Mouse (Mus musculus): ENCODE measurements at regions not wholly inside any gene's neighbourhood (a gene's known extent, or its start where the extent isn't known, plus 50 kb on each side); places are given as distances from the start of the nearest gene placed in this dataset.

DNA sequence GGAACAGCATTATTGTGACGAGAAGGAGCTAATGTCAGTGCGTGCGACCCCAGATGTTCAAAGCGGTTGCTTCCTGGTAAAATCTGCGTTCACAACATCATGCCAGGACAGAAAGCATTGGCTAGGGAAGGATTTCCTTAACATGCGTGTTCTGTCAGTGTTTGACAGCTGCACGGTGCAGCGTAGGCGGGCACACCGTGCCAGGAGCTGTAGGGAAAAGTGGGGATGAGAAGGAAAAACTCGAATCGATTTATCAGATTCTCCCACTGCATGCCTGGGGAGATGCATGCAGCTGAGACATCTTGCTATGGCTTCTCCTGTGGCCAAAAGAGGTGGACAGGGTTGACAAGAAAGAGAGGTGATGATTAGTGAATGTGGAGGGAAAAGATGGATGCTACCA lies 311.2 kb downstream of the Cenpc1 start:
- Histone ChIP-seq H3K4me3 (replicated peaks; ENCODE audit: low read length) (no peak overlapping the region), H3K27ac (replicated peaks; ENCODE audit: low read depth, low read length) (no peak overlapping the region), H3K9ac (ENCODE audit: low read depth, low read length, severe bottlenecking) (no peak overlapping the region), H3K4me1 (ENCODE audit: control insufficient read depth, insufficient read depth, low read length) (peaks cover 3% of the 10 kb centered on the region; the same call in 1 of the 2 replicates), H3K36me3 (ENCODE audit: control insufficient read depth, insufficient read depth, low read length) (no peaks in the 10 kb centered on the region), H3K4me2 (replicated peaks; ENCODE audit: low read depth, low read length, severe bottlenecking) (no peak overlapping the region), H3K27me3 (ENCODE audit: control insufficient read depth, insufficient read depth, low read length) (no peaks in the 10 kb centered on the region), H3K9me3 (ENCODE audit: control insufficient read depth, low read length) (no peaks in the 10 kb centered on the region)
- DNase-seq (ENCODE audit: low spot score) (no peak), ATAC-seq (ENCODE audit: low FRiP score, low read depth) (no peak)
- no peak for TF ChIP-seq POLR2A (IDR thresholded peaks at IDR 0.05; ENCODE audit: borderline replicate concordance, extremely low read depth, insufficient read depth, insufficient read length)
- 69% methylated on average over 12 of the region's 12 CpGs for WGBS

DNA sequence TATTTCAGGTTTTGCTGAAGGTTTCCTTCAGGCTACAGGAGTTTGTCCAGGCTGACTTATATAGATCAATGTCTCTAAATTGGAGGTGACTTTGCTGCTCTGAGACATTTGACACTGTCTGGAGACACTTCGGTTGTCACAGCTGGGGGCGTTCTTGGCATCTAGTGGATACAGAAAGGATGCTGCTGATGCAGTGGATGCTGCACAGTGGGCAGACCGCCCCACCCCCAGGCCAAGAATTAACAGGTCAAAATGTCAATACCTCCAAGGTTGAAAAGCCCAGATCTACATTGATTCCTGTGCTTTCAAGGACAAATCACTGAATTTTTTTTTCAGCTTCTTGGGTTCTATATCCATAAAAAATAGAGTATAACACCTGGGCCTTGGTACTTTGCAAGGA lies 312.3 kb downstream of the Cenpc1 start:
- ATAC-seq (ENCODE audit: low FRiP score, low read depth) (no peak), DNase-seq (ENCODE audit: low spot score) (no peak)
- H3K27ac ChIP-seq (replicated peaks; ENCODE audit: low read depth, low read length): no peak overlapping the region
- no peak overlapping the region for H3K9ac ChIP-seq (ENCODE audit: low read depth, low read length, severe bottlenecking)
- no peaks in the 10 kb centered on the region for H3K27me3 ChIP-seq (ENCODE audit: control insufficient read depth, insufficient read depth, low read length)
- H3K4me3 ChIP-seq (replicated peaks; ENCODE audit: low read length): no peak overlapping the region
- H3K9me3 ChIP-seq (ENCODE audit: control insufficient read depth, low read length): no peaks in the 10 kb centered on the region
- H3K4me2 ChIP-seq (replicated peaks; ENCODE audit: low read depth, low read length, severe bottlenecking): no peak overlapping the region
- WGBS: 59% methylated on average over 3 of the region's 3 CpGs
- H3K36me3 ChIP-seq (ENCODE audit: control insufficient read depth, insufficient read depth, low read length): no peaks in the 10 kb centered on the region
- TF ChIP-seq POLR2A (IDR thresholded peaks at IDR 0.05; ENCODE audit: borderline replicate concordance, extremely low read depth, insufficient read depth, insufficient read length): no peak
- peaks cover 3% of the 10 kb centered on the region; the same call in 1 of the 2 replicates for H3K4me1 ChIP-seq (ENCODE audit: control insufficient read depth, insufficient read depth, low read length)

DNA sequence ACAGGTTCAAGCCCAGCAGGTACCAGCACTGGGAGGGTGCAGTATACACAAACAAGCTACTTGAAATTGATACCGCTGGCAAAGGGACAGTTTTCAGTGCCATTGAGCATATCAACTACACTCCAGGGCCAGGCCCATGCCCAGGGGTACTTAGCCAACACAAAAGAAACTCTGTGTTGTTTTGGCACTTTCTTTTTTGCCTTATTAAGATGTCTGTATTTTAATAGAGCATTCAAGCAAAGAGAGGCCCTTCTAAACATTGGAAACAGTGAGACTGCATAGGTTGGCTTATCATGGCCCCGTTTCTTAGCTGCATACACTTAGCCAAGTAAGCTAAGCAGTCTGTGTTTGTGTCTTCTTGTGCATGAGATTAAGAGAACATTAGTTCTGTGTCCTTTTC lies 313.7 kb downstream of the Cenpc1 start:
- Histone ChIP-seq H3K27ac (replicated peaks; ENCODE audit: low read depth, low read length) (no peak overlapping the region), H3K9ac (ENCODE audit: low read depth, low read length, severe bottlenecking) (no peak overlapping the region), H3K4me3 (replicated peaks; ENCODE audit: low read length) (no peak overlapping the region), H3K4me2 (replicated peaks; ENCODE audit: low read depth, low read length, severe bottlenecking) (no peak overlapping the region), H3K27me3 (ENCODE audit: control insufficient read depth, insufficient read depth, low read length) (no peaks in the 10 kb centered on the region), H3K4me1 (ENCODE audit: control insufficient read depth, insufficient read depth, low read length) (peaks cover 3% of the 10 kb centered on the region; the same call in 1 of the 2 replicates), H3K9me3 (ENCODE audit: control insufficient read depth, low read length) (no peaks in the 10 kb centered on the region), H3K36me3 (ENCODE audit: control insufficient read depth, insufficient read depth, low read length) (no peaks in the 10 kb centered on the region)
- no peak for DNase-seq (ENCODE audit: low spot score)
- no peak for TF ChIP-seq POLR2A (IDR thresholded peaks at IDR 0.05; ENCODE audit: borderline replicate concordance, extremely low read depth, insufficient read depth, insufficient read length)
- ATAC-seq (ENCODE audit: low FRiP score, low read depth): no peak
- WGBS: 73% methylated on average over 2 of the region's 2 CpGs

DNA sequence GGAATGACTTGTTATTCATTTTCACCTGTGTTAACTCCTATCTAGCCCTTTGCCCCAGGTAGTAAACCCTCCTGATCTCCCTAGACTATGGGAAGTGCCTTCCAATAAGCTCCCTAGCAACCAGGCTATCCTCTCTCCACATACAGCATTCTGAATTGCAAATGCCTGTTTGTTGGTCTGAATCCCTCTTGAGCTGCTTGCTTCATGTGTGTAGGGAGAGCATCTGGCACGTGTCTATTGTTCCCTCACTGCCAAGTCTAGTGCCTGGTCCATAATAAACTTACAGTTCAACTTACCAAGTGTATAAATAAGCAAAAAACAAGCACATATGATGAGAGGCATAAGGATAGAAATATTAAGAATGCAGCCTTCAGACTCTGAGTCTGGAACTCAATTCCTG lies 314.5 kb downstream of the Cenpc1 start:
- Histone ChIP-seq H3K4me1 (ENCODE audit: control insufficient read depth, insufficient read depth, low read length) (peaks cover 3% of the 10 kb centered on the region; the same call in 1 of the 2 replicates), H3K4me3 (replicated peaks; ENCODE audit: low read length) (no peak overlapping the region), H3K36me3 (ENCODE audit: control insufficient read depth, insufficient read depth, low read length) (no peaks in the 10 kb centered on the region), H3K9me3 (ENCODE audit: control insufficient read depth, low read length) (no peaks in the 10 kb centered on the region), H3K9ac (ENCODE audit: low read depth, low read length, severe bottlenecking) (no peak overlapping the region), H3K4me2 (replicated peaks; ENCODE audit: low read depth, low read length, severe bottlenecking) (no peak overlapping the region), H3K27me3 (ENCODE audit: control insufficient read depth, insufficient read depth, low read length) (no peaks in the 10 kb centered on the region), H3K27ac (replicated peaks; ENCODE audit: low read depth, low read length) (no peak overlapping the region)
- no peak for DNase-seq (ENCODE audit: low spot score)
- no peak for TF ChIP-seq POLR2A (IDR thresholded peaks at IDR 0.05; ENCODE audit: borderline replicate concordance, extremely low read depth, insufficient read depth, insufficient read length)
- WGBS: 53% methylated on average over 1 of the region's 1 CpGs
- ATAC-seq (ENCODE audit: low FRiP score, low read depth): no peak

DNA sequence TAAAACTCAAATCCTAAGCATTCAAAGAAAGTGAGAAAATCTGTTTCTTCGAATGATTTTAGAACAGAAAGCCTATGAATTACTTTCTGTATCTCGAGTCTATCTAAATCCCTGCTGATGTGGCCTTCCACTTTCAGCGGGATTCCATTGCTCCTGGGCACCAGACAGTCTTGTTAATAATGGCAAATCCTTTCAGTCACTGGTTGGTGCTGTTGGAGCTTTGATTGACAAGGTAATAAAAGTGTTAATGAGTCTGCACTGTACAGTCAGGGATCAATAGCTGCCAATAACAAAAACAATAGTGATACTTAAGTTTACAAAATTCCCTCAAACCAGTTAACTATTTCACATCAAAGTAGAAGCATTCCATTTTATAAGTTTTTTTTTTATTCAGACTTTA lies 335.8 kb downstream of the Cenpc1 start:
- H3K27me3 ChIP-seq (ENCODE audit: control insufficient read depth, insufficient read depth, low read length): no peaks in the 10 kb centered on the region
- DNase-seq (ENCODE audit: low spot score): no peak
- H3K27ac ChIP-seq (replicated peaks; ENCODE audit: low read depth, low read length): no peak overlapping the region
- H3K4me3 ChIP-seq (replicated peaks; ENCODE audit: low read length): no peak overlapping the region
- TF ChIP-seq POLR2A (IDR thresholded peaks at IDR 0.05; ENCODE audit: borderline replicate concordance, extremely low read depth, insufficient read depth, insufficient read length): no peak
- H3K9ac ChIP-seq (ENCODE audit: low read depth, low read length, severe bottlenecking): no peak overlapping the region
- H3K4me1 ChIP-seq (ENCODE audit: control insufficient read depth, insufficient read depth, low read length): no peaks in the 10 kb centered on the region
- no peak for ATAC-seq (ENCODE audit: low FRiP score, low read depth)
- 35% methylated on average over 3 of the region's 3 CpGs for WGBS
- H3K9me3 ChIP-seq (ENCODE audit: control insufficient read depth, low read length): no peaks in the 10 kb centered on the region
- H3K36me3 ChIP-seq (ENCODE audit: control insufficient read depth, insufficient read depth, low read length): no peaks in the 10 kb centered on the region
- no peak overlapping the region for H3K4me2 ChIP-seq (replicated peaks; ENCODE audit: low read depth, low read length, severe bottlenecking)

DNA sequence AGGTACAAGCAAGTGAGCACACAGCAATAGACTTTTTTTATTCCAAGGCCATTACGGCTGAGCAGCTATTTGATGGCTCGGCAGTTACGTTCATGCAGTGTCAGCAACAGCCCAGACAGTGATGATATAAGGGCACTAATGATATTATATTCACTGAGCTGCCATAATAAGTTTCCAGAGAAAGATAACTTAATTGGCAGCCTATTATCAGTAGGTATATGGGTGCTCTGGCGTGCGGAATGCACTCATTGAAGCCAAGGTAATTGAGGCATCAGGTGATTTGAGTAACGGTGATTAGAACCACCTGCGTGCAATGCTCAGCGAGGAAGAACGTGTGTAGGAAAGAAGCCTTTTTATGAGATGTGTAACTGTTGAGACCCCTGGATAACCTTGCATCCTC lies 358.0 kb downstream of the Cenpc1 start:
- Histone ChIP-seq H3K4me2 (replicated peaks; ENCODE audit: low read depth, low read length, severe bottlenecking) (no peak overlapping the region), H3K9ac (ENCODE audit: low read depth, low read length, severe bottlenecking) (no peak overlapping the region), H3K27ac (replicated peaks; ENCODE audit: low read depth, low read length) (no peak overlapping the region), H3K4me3 (replicated peaks; ENCODE audit: low read length) (no peak overlapping the region), H3K9me3 (ENCODE audit: control insufficient read depth, low read length) (no peaks in the 10 kb centered on the region), H3K4me1 (ENCODE audit: control insufficient read depth, insufficient read depth, low read length) (no peaks in the 10 kb centered on the region; the same call in 1 of the 2 replicates), H3K36me3 (ENCODE audit: control insufficient read depth, insufficient read depth, low read length) (no peaks in the 10 kb centered on the region), H3K27me3 (ENCODE audit: control insufficient read depth, insufficient read depth, low read length) (no peaks in the 10 kb centered on the region)
- no peak for DNase-seq (ENCODE audit: low spot score)
- no peak for TF ChIP-seq POLR2A (IDR thresholded peaks at IDR 0.05; ENCODE audit: borderline replicate concordance, extremely low read depth, insufficient read depth, insufficient read length)
- no peak for ATAC-seq (ENCODE audit: low FRiP score, low read depth)
- 20% methylated on average over 9 of the region's 9 CpGs for WGBS
